Mouse (Mus musculus): ENCODE data around the gene Tns3.
"Not testable (repeated sequence)": the region's sequence is repeated elsewhere in the genome, so short reads cannot be mapped to it uniquely, and the experiment has no call there.

The Tns3 gene

GRCm38 (mm10) chr11:8572762-8573161 is 91.6 kb downstream of the Tns3 start:
- DNase-seq: no peak

DNA sequence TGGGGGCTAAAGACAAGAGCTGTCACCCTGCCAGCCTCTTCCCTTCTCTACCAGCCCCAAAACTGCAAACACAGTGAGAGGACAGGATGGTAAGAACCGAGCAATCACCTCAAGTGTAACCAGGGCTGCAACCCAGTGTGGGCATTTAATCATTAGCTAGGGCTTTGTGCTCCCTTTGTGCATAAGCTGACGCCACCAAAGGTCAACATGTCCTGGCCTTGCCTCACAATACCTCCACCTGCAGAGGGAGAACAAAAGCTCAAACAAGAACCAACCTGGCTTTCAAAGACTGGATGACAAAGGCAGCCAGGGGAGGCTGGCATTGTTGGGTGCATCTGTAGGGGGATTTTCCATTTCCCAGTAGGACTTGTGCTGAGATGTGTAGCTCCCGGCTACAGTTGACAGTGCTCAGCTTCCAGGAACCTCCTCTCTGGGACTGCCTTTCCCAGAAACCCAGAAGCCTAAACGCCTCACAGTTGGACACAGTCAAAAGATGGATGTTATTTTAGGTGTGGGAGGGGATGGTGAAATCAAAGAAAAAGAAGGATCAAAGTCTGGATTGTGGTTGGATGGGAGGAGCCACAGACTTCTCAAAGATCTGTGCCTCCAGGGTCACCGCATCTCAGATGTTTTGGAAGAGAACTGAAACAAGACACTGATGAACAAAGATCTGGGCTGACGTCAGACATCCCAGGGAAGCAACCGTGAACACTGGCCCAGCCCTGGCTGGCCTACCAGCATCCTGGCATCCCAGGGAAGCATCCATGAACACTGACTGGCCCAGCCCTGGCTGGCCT is 94.9 kb downstream of the Tns3 start:
- no peak for DNase-seq

DNA sequence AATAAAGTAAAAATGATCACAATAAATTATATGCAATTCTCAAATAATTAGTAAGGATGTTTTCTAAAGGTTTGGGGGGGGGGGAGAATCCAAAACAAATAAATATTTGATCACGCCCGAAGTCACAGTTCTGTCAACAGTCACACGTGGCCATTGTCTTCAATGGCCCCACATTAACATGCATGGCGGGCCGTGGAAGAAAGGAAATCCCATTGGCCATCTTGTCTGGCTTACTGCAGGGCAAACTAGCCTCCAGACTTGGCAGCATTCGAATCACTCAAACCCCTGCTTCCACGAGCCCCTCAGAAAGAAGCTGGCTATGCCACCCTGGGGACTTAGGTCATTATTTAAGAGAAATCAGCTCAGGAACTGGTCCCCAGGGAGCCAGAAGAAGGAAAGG is 95.5 kb downstream of the Tns3 start:
- DNase-seq: no peak

- DNase-seq: no peak
Observed at GRCm38 (mm10) chr11:8566250-8566853, 98.0 kb downstream of the Tns3 start.

DNA sequence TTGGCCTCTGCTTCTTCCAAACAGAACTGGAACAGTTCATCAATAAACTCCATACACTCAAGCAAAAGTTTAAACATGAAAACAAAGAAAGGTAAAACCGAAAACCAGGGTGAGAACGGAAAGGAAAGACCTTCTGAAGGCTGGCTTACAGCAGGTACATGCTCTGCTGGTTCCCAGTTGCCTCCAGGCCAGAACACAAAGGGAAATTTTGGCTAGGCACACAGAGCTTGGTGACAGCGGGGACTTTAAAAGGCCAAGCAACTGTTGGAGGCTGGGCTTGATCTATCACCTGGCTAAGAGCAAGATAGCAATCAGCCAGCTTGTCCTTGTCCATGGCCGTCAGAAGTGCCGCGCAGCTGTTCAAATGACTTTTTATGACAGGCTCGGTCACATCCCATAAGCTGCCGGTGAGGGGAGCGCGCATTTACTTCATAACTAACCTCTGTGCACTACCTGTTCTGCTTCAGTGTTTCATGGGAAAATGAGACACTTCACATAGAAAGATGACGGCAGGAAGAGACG is 105.5 kb downstream of the Tns3 start:
- no peak for DNase-seq

GRCm38 (mm10) chr11:8558258-8558657 is 106.1 kb downstream of the Tns3 start:
- DNase-seq: no peak

DNA sequence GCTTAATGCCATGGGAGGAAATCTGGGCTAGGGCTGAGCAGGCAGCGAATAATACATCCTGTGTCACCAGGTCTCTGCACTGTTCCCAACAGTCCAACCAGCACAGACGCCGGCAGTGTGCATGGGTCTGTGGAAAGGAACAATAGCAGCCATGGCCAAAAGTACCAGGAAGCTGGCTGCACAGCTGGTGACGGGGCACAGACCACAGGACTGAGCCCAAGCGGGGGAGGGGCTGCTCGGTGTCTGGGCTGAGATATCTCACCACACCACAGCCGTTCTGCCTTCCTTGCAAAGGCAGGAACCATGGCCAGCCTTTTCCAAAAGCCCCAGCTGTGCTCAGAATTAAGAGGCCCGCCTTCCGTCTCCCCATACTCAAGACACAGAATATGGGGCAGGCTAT is 107.3 kb downstream of the Tns3 start:
- DNase-seq: no peak

DNA sequence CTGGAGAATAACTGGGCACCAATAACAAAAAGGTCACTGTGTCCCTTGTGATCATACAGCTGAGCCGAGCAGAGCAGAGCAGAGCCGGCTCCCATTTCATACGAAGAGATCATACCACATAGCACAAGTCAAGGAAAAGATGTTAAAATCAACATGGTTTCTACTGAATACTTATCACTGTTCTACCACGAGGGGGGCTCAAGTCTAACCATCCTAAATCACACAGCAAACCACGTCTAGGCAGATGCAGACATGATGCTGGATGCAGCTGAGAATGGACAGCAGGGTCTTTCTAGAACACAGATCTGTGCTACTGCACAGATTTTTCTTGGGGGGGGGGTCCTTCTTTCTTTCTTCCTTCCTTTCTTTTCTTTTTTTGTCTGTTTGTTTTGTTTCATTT is 112.6 kb downstream of the Tns3 start:
- DNase-seq: no peak

GRCm38 (mm10) chr11:8547661-8548060 is 116.7 kb downstream of the Tns3 start:
- no peak for DNase-seq

- DNase-seq: no peak
Observed at GRCm38 (mm10) chr11:8545798-8546197, 118.5 kb downstream of the Tns3 start.

GRCm38 (mm10) chr11:8544355-8544754 is 120.0 kb downstream of the Tns3 start:
- no peak for DNase-seq

GRCm38 (mm10) chr11:8541222-8541815 is 123.0 kb downstream of the Tns3 start:
- no peak for DNase-seq

- no peak for DNase-seq
Observed at GRCm38 (mm10) chr11:8539593-8540265, 124.6 kb downstream of the Tns3 start.

DNA sequence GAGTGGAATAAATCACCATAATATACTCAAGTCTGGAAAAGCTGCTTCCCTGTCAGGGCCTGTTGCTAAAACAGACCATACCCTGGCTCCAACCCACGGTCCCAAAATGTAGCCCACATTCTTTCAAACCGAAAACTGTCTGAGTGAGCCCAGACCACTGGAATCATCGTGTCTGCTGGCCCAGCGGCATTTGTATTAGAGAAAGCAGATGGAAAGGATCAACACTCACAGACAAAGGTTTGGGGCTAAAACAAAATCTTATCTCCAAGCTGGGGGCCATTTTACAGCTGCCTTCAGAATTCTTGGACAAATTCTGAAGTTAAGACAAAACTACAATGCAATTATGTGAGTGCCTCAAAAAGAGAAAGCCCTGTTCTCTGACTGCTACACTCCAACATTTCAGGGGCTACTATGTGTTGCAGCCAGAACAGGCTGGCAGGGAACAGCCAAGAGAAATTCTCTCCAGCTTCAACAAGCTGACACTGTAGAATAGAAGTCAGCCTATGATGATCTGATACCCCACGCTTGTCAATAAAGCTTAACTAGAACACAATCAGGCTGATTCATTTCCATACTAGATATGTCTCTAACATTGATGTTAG is 127.2 kb downstream of the Tns3 start:
- no peak for DNase-seq

DNA sequence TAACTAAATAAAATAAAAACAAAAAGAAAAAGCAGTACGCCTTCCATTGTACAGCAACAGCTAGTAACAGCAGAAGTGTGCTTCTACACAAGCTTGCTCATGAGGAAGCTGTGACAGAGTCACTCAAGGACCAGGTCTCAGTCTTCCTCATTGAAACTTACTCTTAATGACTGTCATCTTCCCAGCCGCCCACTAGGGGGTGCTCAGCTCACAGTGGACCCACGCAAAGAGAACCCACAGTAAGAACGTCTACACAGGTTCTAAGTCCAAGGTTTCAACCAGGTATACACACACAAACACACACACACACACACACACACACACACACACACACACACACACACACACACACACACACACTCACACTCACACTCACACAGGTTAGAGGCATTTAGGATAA is 129.4 kb downstream of the Tns3 start:
- no peak for DNase-seq

- DNase-seq: not testable (repeated sequence)
Observed at GRCm38 (mm10) chr11:8532771-8533170, 131.6 kb downstream of the Tns3 start.

DNA sequence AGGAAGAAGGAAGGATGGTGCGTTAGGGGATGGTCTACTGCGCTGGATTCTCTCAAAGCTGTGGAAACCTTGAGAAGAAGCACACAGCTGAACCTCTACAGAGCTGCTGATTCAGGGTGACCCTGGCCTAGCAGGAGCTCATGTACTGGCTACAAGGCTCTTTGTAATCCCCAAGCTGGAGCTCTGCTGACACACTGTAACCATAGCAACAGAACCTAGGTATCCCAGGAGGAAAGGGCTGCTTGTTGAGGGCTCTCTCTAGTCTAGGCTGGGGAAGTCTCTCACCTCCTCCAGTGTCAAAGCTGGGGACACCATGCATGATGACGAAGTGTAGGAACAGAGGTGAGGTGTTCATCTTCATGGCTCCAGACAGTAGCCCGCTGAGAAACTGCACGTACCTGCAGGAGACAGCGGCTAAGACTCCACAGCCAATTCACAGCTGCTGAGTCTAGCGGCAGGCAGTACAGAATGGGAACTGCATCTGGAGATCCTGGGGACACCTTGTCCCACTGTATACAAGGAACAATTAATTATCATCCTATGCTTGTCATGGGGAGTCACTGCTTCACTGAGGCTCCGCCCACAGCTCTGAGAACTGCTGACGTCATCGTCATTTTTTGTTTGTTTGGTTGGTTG is 132.1 kb downstream of the Tns3 start:
- no peak for DNase-seq

DNA sequence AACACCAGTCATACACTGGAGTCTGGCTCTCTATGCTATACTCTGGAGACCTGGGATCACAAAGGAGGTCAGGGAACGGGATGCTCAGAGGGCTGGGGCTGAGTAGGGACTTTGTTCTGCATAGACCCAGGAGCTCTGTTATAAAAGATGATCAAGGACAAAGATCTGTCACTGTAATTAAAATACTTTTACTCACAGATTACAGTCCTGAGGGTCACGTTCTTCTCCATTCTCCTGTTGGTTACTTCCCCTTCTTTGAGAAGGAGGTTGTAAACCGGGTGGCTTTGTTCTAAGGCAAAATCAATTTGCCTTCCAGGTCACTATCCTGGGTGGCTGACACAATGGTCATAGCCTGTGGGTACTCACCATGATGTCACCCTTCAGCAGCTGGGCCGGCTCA is 133.8 kb downstream of the Tns3 start:
- DNase-seq: no peak

- no peak for DNase-seq
Observed at GRCm38 (mm10) chr11:8530036-8530435, 134.3 kb downstream of the Tns3 start.

GRCm38 (mm10) chr11:8525463-8526145 is 138.7 kb downstream of the Tns3 start:
- DNase-seq: no peak

- DNase-seq: peak; percentile 87
Observed at GRCm38 (mm10) chr11:8523344-8524126, 140.8 kb downstream of the Tns3 start.
